Mouse (Mus musculus) testis, adult 2 months (tissue): ENCODE data around the gene Ypel1.
A peak's percentile ranks its signal among the peaks of the same experiment; 100 is the strongest.

Experiments used
- CTCF ChIP-seq: fragments of 200-500 bp; IDR thresholded peaks from 2 replicates; pipeline ENCODE4 v1.5.1; 2012; ENCODE audit warnings: low read depth, mild to moderate bottlenecking, inconsistent platforms, low read length, moderate library complexity; ENCODE audit not compliant: control insufficient read depth, insufficient read depth, insufficient replicate concordance
- POLR2A ChIP-seq: fragments of 200-500 bp; IDR thresholded peaks from 2 replicates; pipeline ENCODE4 v1.6.1; 2012; ENCODE audit warnings: low read depth, mild to moderate bottlenecking, inconsistent platforms, low read length, moderate library complexity; ENCODE audit not compliant: control insufficient read depth

GRCm38 (mm10) chr16:17121569-17121968 is 52.1 kb downstream of the Ypel1 start:
- no peak for TF ChIP-seq CTCF
- peak; percentile 85; the same call in 1 of the 2 replicates for TF ChIP-seq POLR2A
